Mouse (Mus musculus): ENCODE results near the gene Skiv2l.

DNA sequence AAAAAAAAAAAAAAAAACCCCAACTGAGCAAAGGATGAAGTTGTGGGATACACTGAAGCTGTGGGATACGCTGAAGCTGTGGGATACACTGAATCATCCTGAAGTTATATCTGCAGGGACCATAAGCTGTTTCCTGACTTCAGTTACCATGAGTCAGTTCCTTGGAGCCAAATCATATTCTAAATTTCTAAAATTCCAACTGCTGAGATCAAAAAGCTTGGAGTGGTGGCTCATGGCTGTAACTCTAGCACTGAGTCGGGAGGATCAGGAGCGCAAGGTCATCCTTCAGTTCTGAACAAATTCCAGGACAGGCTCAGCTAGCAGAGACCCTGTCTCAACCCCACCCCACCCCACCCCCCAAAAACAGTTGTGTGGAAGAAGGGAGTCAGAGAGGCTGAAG, 35.6 kb upstream of the Skiv2l start:
- TF ChIP-seq CTCF (IDR thresholded peaks at IDR 0.05; ENCODE audit: extremely low read depth, insufficient read length, insufficient replicate concordance, low read depth, low read length) = no peak
- TF ChIP-seq POLR2A (IDR thresholded peaks at IDR 0.05; ENCODE audit: low read depth, low read length) = no peak

Data from small intestine, adult 2 months (tissue).